Mouse (Mus musculus) adrenal gland, adult 2 months (tissue): ENCODE measurements around the gene Nkx2-2. TPM values are rescaled to one million over a fixed set of nuclear protein-coding genes. Genes with fewer than 3 reads are reported as not detected.
A peak's percentile ranks its signal among the peaks of the same experiment; 100 is the strongest.
"Not testable (repeated sequence)": the region's sequence is repeated elsewhere in the genome, so short reads cannot be mapped to it uniquely, and the experiment has no call there.

Experiments
- DNase-seq: peaks from one replicate; pipeline ENCODE4 v3.0.0; 2021
- polyA plus RNA-seq: library from polyadenylated mRNA; depleted of rRNA; stranded (reverse); fragments of >200 nt; gene quantifications from 2 replicates; pipeline ENCODE4 v1.2.3, GENCODE M21; 2012; rRNA removed
- total RNA-seq, 2 experiments: library from RNA; stranded (reverse); gene quantifications; 2 replicates each; pipeline ENCODE4 v1.2.3; 2021

Nkx2-2 gene
- total and polyA plus RNA-seq, 3 experiments, result not detected

DNA sequence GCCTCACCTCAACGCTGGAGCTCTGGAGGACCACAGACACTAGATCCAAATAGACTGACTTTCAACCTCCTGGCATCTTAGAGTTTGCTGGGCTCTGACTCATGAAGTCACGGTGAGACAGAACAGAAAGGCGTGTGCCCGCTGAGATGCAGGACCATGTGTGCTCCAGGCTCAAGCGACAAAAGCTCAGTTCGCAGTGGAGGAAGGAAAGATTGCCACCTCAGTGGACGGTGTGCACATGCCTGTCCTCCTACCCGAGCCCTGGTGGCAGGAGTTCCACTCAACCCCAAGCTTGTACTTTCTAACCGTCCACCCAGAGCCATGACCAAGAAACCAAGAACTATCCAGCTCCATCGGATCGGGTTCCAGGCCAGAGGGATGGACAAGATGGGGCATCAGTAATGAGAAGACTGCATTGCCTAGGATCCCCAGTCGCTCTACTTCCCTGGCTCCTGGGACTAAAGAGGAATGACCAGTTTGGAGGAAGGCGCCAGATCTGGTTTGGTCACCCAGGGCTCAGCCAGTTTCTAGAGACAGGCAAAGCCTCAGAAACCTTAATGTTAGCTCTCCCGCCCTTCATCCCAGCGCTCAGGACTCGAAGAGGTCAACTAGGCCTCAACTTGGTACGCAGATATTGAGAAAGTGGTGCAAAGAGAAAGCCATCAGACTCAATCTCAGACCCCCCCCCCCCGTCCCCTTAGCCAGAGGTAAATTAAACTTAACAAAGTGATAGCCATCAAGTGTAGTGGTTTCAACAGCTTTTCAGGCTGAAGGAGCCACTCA is 11.9 kb downstream of the Nkx2-2 start:
- no peak for DNase-seq

GRCm38 (mm10) chr2:147181304-147181665 is 12.8 kb downstream of the Nkx2-2 start:
- DNase-seq, result no peak

GRCm38 (mm10) chr2:147180649-147181303 is 13.3 kb downstream of the Nkx2-2 start:
- DNase-seq, result no peak

DNA sequence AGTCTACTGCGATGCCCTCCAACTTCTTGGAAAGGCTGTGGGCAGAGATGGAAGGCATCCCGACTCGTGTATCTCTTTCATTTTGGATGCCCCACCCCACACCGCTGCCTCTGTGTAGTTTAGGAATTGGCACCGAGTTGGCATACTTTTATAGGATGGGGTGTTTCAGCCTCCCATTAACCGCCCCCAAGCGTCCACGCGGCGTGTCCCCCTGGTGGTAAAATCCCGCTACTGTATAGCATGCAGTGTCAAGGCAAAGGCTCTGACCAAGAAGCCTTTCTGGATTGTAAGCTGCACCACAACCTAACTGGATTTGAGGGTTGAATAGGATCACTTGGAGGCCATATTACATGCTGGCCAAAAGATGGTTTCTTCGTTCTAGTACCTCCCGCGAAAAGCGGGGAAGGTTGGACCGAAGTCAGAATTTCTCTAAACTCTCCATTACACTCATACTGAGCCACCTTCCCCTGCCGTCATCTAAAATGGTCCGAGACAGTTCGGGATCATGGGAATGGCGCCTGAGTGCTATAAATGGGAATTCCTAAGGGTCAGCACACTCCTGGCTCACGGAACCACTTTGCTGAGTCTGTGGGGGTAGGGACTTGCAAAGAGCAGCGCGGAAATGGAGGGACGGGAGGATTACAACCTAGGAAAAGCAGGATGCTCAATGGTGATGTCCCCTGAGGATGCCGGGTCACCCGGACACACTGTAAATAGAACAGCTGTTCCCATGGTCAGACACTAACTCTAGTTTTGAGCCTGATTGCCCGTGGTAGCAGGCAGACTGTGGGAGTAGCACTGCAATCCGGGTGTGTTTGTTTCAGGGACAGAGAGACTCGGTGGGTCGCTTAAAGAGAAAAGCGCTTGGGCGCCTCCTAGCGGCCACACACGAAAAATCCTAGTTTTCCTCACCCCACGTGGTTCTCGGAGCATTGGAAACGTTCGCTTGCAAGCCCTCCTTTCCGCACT is 15.7 kb downstream of the Nkx2-2 start:
- DNase-seq, result peak; percentile 59

- DNase-seq, result peak; percentile 83
These were observed 16.4 kb downstream of the Nkx2-2 start for GRCm38 (mm10) chr2:147177672-147178071.

DNA sequence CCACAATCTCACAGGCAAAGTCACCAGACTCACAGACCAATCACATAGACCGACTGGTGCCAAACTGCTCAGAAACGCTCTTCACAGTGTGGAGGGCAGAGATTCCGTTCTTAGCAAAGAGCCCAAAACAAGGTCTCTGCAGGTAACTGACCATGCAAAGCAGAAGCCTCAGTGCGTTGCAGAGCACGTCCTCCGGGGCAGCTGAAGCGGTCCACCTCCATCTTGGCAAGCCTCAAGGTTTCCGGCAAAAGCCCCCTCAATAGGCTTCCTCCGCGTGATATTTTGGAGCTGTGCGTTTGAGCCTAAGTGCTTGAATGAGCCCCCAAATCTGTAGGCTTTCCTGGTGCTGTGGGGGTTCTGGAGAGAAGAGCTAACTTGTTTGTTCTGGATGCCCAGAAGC is 18.7 kb downstream of the Nkx2-2 start:
- DNase-seq, result no peak

DNA sequence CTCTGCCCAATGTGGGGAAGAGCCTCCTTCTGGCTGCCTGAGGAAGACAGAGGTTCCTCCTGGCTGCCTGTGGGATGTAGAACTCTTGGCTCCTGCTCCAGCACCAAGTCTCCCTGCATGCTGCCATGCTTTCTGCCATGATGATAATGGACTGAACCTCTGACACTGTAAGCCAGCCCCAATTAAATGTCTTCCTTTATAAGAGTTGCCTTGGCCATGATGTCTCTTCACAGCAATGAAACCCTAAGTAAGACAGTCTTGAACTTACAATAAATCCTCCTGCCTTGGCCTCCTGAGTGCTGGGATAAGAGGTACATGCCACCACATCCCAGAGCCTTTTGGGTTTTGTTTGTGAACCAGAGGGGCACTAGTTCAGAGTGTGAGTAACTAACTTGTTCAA is 20.3 kb downstream of the Nkx2-2 start:
- DNase-seq, result no peak

DNA sequence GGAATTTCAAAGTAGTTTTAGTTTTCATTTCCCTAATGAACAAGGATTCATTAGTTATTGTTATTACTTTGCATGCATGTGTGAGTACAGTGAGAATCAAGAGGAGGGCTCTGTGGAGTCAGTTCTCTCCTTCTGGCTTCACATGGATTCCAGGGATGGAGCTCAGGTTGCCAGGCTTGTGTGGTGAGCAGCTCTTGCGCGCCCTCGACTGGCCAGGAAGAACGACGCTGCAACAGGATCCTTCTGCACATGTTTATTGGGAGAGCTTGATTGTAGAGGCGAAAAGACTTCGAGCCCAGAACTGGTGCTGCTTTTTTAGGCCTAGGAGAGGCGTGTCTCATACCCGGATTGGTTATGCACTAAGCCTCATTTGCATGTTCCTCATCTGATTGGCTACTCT is 23.5 kb downstream of the Nkx2-2 start:
- not testable (repeated sequence) for DNase-seq

- no peak for DNase-seq
These were observed 28.2 kb downstream of the Nkx2-2 start for GRCm38 (mm10) chr2:147165863-147166262.

GRCm38 (mm10) chr2:147165376-147165775 is 28.7 kb downstream of the Nkx2-2 start:
- no peak for DNase-seq

DNA sequence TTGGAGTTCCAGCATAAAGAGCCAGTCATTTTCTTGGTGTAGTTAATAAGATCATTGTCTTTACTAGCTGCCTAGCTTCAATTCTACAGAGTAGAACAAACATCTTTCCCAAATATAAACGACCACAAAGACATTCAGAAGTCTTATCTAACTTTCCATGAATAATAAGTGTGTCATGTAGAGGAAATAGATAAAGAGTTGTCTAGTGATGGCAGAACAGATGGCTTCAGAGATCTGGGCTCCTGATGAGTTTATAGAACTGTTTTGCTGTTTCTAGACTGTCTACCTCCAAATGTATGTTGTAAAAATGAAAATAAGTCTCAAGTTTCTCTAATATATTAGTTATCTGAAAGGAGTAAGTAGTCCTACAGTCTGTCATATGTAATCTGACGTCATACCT is 41.5 kb downstream of the Nkx2-2 start:
- no peak for DNase-seq

Other genes with a start within 250 kb of the Nkx2-2 start
- 10 to 100 TPM; 50.5 to 53.9 TPM for gene Xrn2, start 181.2 kb downstream of the Nkx2-2 start, total RNA-seq
- 6.6 and 7.8 TPM in 2 replicates for gene Xrn2, start 181.2 kb downstream of the Nkx2-2 start, polyA plus RNA-seq
- not detected for gene Nkx2-4, start 108.8 kb downstream of the Nkx2-2 start, total RNA-seq
- not detected in 2 replicates for gene Nkx2-4, start 108.8 kb downstream of the Nkx2-2 start, polyA plus RNA-seq
- not detected for gene Pax1, start 167.7 kb upstream of the Nkx2-2 start, total RNA-seq
- not detected in 2 replicates for gene Pax1, start 167.7 kb upstream of the Nkx2-2 start, polyA plus RNA-seq